Mouse (Mus musculus): ENCODE measurements around the gene Vwa3b.

Gene Vwa3b

DNA sequence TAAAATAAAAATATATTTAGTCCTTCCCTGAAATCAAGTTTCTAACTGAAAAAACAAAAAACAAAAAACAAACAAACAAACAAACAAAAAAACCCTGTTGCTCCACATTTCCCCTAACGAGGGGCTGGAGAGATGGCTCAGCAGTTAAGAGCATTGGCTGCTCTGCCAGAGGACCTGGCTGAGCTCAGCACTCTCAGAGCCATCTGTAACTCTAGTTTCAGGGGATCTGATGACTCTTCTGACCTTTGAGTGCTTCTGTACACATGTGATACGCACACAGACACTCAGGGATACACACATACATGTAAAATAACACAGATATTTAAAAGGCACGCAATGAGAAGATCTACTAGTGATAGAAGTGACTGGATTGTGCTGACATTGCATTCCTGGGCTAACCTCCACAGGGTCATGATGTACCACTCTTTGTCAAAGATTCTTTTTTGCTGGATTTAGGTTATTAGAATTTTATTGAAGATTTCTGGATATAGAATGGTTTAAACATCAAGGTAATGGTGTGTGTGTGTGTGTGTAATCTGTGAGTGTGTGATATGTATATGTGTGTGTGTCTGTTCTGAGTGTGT lies 14.7 kb upstream of the Vwa3b start:
- DNase-seq (ENCODE audit: low read depth, low spot score), result no peak

DNA sequence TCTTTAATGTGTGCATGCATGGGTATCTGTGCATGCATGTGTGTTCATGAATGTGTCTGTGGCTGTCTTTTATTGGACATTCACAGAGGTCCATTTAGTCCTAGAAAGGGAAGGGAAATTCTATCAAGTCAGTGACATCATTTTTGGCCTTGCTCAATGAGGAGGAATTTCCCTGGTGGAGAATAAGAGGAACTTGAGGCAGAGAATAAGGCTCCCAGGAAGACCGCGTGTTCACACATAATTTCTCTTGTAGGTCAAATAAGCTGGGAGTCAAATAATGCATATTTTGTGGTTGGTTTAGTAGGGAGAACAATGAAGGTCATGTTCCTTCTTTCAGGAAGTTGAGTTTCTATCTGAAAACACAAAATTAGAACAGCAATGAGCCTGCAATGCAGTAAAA lies 13.4 kb upstream of the Vwa3b start:
- DNase-seq (ENCODE audit: low read depth, low spot score), result no peak

- no peak for DNase-seq (ENCODE audit: low read depth, low spot score)
Measured at GRCm38 (mm10) chr1:37013687-37014086, 12.7 kb upstream of the Vwa3b start.

DNA sequence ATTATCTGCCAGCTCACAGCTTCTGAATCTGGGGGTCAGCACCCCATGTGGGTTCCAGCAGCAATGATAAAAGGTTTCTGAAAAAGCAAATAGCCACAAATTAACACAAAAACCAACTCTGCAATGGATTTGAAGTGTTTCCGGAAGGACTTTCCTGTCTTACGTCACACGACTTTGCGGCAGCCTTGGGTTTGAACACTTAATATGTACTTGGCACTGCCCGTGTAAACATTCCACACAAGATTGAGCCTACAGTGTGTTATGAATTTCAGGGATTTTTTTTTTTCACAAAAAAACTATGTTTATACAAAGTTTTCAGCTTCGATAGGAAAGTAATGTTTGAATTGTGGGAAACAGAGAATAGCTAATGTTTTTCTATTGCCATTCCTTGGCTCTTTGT lies 7.4 kb upstream of the Vwa3b start:
- no peak for DNase-seq (ENCODE audit: low read depth, low spot score)

DNA sequence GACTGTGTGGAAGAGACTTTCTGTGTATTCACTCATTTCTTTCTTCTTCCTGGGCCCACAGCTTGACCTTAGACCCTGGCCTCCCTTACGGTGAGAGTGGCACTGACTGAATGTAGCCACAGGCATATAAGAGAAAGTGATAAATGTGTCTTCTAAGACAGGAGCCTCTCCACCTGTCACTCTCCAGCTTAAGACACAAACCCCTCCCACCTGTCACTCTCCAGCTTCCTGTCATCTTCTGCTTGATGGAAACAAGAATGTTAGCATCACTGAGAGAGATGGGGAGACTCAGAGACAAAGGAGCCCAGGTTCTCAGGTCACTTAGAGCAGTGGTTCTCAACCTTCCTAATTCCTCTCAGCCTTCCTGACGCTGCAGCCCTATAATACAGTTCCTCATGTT lies 3.7 kb upstream of the Vwa3b start:
- no peak for DNase-seq (ENCODE audit: low read depth, low spot score)

DNA sequence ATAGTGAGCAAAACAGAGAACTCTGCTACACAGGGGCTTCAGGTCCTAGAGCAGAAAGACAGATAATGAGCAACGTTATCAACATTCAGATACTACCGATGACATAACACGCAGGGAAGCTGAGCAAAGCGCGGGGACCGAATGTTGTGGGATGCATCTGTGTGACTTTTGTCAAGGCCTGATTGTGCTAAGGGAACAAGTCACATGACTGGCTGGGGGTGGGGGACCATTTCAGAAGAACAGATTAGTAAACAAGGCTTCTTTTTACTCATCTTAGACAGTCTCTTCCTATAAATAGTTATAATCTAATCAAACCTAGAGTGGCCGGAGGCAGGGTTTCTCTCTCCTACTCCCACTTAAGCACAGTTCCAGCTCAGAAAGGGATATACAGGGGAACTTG lies 1.7 kb upstream of the Vwa3b start:
- no peak for DNase-seq (ENCODE audit: low read depth, low spot score)

GRCm38 (mm10) chr1:37025376-37025775 lies 1.0 kb upstream of the Vwa3b start:
- no peak for DNase-seq (ENCODE audit: low read depth, low spot score)

GRCm38 (mm10) chr1:37026866-37027265 lies 470 bp downstream of the Vwa3b start:
- DNase-seq (ENCODE audit: low read depth, low spot score), result no peak

- no peak for DNase-seq (ENCODE audit: low read depth, low spot score)
Measured at GRCm38 (mm10) chr1:37028439-37029153, 2.2 kb downstream of the Vwa3b start.

GRCm38 (mm10) chr1:37029154-37029907 lies 2.9 kb downstream of the Vwa3b start:
- DNase-seq (ENCODE audit: low read depth, low spot score), result peak; percentile 92

- no peak for DNase-seq (ENCODE audit: low read depth, low spot score)
Measured at GRCm38 (mm10) chr1:37029942-37030341, 3.5 kb downstream of the Vwa3b start.

GRCm38 (mm10) chr1:37030693-37031092 lies 4.3 kb downstream of the Vwa3b start:
- DNase-seq (ENCODE audit: low read depth, low spot score), result no peak

DNA sequence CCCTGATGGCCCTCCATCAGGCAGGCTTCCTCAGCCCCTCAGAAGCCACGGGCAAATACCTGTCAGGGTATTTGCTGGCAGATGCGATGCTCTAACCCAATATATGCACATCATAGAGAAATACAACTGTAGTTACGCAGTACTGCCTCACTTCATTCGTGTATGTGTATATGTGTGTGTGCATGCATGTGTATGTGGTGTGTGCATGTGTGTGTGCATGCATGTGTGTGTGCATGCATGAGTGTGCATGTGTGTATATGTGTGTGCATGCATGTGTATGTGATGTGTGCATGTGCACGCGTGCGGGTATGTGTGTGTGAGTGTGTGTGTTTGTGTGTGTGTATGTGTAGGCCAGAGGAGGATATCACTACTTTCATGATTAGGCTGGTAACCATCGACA lies 9.5 kb downstream of the Vwa3b start:
- no peak for DNase-seq (ENCODE audit: low read depth, low spot score)

DNA sequence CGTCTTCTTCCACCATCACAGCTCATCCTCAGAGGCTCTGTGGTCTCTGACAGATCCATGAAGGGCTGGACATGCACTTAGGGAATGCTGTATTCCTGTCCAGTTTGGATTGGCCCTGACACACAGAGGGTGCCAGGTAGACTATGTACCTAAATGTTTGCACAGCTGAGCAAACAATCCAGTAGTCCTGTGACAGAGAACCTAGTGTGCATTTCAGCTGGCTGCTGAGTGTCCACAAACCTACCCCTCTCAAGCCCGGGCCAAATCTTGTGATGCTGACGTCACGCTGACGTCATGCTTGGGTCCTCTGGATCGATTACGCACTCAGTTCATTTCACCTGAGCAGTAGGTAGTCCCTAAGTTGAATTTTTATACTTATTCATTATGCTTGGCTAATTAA lies 14.7 kb downstream of the Vwa3b start:
- no peak for DNase-seq (ENCODE audit: low read depth, low spot score)

DNA sequence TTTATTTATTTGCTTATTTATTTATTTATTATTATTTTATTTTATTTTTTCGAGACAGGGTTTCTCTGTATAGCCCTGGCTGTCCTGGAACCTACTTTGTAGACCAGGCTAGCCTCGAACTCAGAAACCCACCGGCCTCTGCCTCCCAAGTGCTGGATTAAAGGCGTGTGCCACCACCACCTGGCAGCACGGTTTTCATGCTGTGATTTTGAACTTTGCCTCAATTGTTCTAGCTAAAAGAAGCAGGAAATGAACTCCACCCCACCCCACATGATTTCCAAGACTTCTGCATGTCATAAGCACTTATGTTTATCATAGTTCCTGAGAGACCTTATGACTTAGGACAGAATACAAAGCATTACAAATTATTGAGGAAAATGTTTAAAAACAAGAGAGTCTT lies 15.5 kb downstream of the Vwa3b start:
- DNase-seq (ENCODE audit: low read depth, low spot score), result no peak

- DNase-seq (ENCODE audit: low read depth, low spot score), result no peak
Measured at GRCm38 (mm10) chr1:37042769-37043168, 16.4 kb downstream of the Vwa3b start.

DNA sequence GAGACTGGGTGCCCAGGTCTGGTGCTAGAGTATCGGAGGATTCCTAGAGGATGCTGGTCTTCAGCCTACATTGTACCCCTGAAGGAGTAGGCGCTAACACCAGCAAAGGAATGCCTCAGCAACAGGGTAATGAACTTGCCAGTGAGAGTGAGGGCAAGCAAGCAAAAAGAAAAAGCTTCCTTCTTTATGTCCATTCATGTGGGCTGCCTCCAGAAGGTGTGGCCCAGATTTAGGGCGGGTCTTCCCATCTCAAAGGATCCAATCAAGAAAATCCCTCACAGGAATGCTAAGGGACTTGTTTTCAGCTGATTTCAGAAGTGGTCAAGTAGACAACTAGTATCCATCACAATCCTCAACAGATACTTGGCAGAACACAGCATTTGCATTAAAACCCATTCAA lies 16.8 kb downstream of the Vwa3b start:
- no peak for DNase-seq (ENCODE audit: low read depth, low spot score)

DNA sequence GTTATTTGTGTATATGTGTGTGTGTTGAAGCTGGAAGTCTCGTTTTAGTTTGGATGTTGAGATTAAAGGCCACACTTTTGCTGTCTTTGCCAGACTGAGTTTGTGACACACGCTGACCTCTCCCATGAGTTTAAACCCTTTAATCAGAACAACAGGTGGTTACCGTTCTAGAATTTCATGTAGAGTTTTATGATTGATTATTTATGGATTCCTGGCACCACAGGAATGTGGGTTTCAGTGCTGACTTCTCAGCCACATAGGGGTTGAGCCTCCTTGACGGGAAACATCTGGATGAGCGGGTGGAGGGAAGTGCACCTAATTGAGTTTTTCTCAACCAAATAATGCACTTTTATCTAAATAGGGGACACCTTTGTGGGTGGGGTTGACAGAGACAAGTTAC lies 19.1 kb downstream of the Vwa3b start:
- peak; percentile 69 for DNase-seq (ENCODE audit: low read depth, low spot score)

DNA sequence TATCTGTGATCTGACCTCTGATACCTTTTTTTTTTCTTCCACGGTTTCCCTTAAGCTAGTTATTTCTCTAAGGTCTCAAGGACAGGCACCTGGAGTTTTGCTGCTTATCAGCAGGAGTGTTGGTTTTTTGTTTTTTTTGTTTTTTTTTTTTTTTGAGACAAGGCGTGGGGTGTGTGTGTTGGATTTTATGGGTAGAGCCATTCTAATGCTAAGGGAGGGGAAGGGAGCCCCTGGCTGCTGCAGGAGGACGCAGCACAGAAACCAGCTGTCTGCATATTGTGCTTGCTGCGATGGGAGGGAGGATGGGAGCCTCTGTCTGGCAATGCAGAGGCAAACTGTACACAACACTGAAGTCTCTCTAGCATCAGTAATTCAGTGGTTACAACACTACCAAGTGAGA lies 22.8 kb downstream of the Vwa3b start:
- no peak for DNase-seq (ENCODE audit: low read depth, low spot score)

GRCm38 (mm10) chr1:37053691-37054090 lies 27.3 kb downstream of the Vwa3b start:
- DNase-seq (ENCODE audit: low read depth, low spot score), result peak; percentile 18

- DNase-seq (ENCODE audit: low read depth, low spot score), result no peak
Measured at GRCm38 (mm10) chr1:37056831-37057561, 30.6 kb downstream of the Vwa3b start.

DNA sequence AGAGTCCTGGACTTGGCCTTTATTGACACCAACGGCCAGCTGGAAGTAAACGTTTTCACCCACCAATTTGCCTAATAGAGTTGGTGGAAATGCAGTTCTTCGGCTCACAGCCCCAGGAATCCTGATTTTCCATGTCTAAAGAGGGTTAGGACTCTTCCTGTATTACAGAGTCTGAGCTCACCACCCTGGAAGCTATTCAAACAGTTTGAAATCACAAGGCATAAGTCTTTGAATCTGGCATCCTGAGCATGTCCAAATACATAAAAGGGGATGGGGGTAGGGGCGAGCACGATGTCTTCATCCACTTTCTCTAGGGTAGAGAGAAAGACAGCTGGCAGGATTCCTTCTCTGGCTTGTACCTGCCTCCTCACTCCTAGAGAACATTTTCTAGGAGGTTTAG lies 34.5 kb downstream of the Vwa3b start:
- no peak for DNase-seq (ENCODE audit: low read depth, low spot score)
